Mouse (Mus musculus) gastrocnemius, postnatal 14 days (tissue): ENCODE results near the gene Efs. TPM values are rescaled to one million over a fixed set of nuclear protein-coding genes. Genes with fewer than 3 reads are reported as not detected.

ENCODE experiments used
- DNase-seq: peaks from one replicate; pipeline ENCODE4 v3.0.0; 2021; ENCODE audit warnings: mixed read lengths
- intact Hi-C: fragments of 180-260 bp; cut with DNase I; formaldehyde crosslinking; loops from one replicate; pipeline ENCODE4 v1.15.1; 2025; ENCODE audit warnings: low total_unique reads
- microRNA-seq, 2 experiments: library from miRNA; unstranded; fragments of <30 nt; microRNA quantifications; one replicate each; pipeline ENCODE4 v1.2.0; 2021
- total RNA-seq, 2 experiments: library from RNA; stranded (reverse); gene quantifications; 2 replicates each; pipeline ENCODE4 v1.2.3; 2021

Gene Efs
- total RNA-seq, 2 experiments from 2014 or later: 5.1 to 7.4 TPM

GRCm38 (mm10) chr14:54884022-54884712 is 41.8 kb downstream of the Efs start:
- intact Hi-C loops: no loop called here
- DNase-seq: no peak

- intact Hi-C loops: no loop called here
- peak; percentile 91 for DNase-seq
Measured at GRCm38 (mm10) chr14:54883154-54884021, 42.5 kb downstream of the Efs start, which contains the start of the genes Bcl2l2 and Gm20521. Gene Bcl2l2, plus strand, starts transcription at chr14:54883377. Gene Gm20521, plus strand, starts transcription at chr14:54883441.

- intact Hi-C loops: no loop called here
- peak; percentile 71 for DNase-seq
Measured at GRCm38 (mm10) chr14:54877048-54877715, 48.7 kb downstream of the Efs start, which contains the start of gene Ppp1r3e. Gene Ppp1r3e, minus strand, starts transcription at chr14:54877550.

- intact Hi-C loops: no loop called here
- DNase-seq: peak; percentile 90
Measured at GRCm38 (mm10) chr14:54876539-54877047, 49.3 kb downstream of the Efs start.

- intact Hi-C loops: no loop called here
Measured at GRCm38 (mm10) chr14:54875844-54876538, 49.9 kb downstream of the Efs start.

GRCm38 (mm10) chr14:54874165-54874564 is 51.8 kb downstream of the Efs start:
- no peak for DNase-seq

More at GRCm38 (mm10) chr14:54875844-54876538, 49.9 kb downstream of the Efs start:
- no peak for DNase-seq

GRCm38 (mm10) chr14:54870861-54871260 is 55.1 kb downstream of the Efs start, which contains the start of gene Homez:
Gene Homez, minus strand, starts transcription at chr14:54870961.
- intact Hi-C loops: no loop called here
- no peak for DNase-seq

More at GRCm38 (mm10) chr14:54874165-54874564, 51.8 kb downstream of the Efs start:
- intact Hi-C loops: no loop called here

GRCm38 (mm10) chr14:54868026-54868425 is 57.9 kb downstream of the Efs start:
- DNase-seq: no peak
- intact Hi-C loops: no loop called here

- DNase-seq: no peak
- intact Hi-C loops: no loop called here
Measured at GRCm38 (mm10) chr14:54866936-54867335, 59.0 kb downstream of the Efs start.

Small RNAs within 50 kb of the gene (microRNA-seq; reads per million reads assigned to microRNA genes)
- 3.5 to 4.8 reads per million in 2 experiments for gene Mir208a
- gene Mir208b: 116 to 204 reads per million in 2 experiments

Other genes starting within 250 kb of the Efs start
- gene 1700123O20Rik, start 239.9 kb downstream of the Efs start, total RNA-seq: 10 to 100 TPM; 10.1 to 11.8 TPM
- 10 to 100 TPM; 68.1 to 73.8 TPM for gene Acin1, start 239.2 kb downstream of the Efs start, total RNA-seq
- gene Gm29776, start 227.3 kb downstream of the Efs start, total RNA-seq: not detected
- gene Cebpe, start 214.0 kb downstream of the Efs start, total RNA-seq: not detected
- gene Slc7a8, start 144.2 kb downstream of the Efs start, total RNA-seq: 10 to 100 TPM in 1 of 2 experiments, 1 to 10 TPM in 1; 7.5 to 18.5 TPM
- gene Rnf212b, start 112.0 kb downstream of the Efs start, total RNA-seq: under 1 TPM in 1 of 2 experiments, not detected in 1; 0.29 TPM
- gene Homez, start 55.2 kb downstream of the Efs start, total RNA-seq: 1 to 10 TPM; 6.1 to 8.1 TPM
- 1 to 10 TPM; 2.8 to 6.8 TPM for gene Ppp1r3e, start 48.6 kb downstream of the Efs start, total RNA-seq
- gene Bcl2l2, start 42.7 kb downstream of the Efs start, total RNA-seq: 10 to 100 TPM; 19.9 to 21.0 TPM
- gene Gm20521, start 42.7 kb downstream of the Efs start, total RNA-seq: 1 to 10 TPM; 3.1 to 3.6 TPM
- 10 to 100 TPM; 56.6 to 57.4 TPM for gene Pabpn1, start 33.6 kb downstream of the Efs start, total RNA-seq
- gene Slc22a17, start 13.0 kb downstream of the Efs start, total RNA-seq: 1 to 10 TPM; 5.4 to 6.3 TPM
- not detected for gene Il25, start 6.6 kb upstream of the Efs start, total RNA-seq
- 1 to 10 TPM in 1 of 2 experiments, under 1 TPM in 1; 0.71 to 3.1 TPM for gene Cmtm5, start 10.1 kb upstream of the Efs start, total RNA-seq
- 100 to 1,000 TPM; 121 to 213 TPM for gene Myh6, start 40.8 kb upstream of the Efs start, total RNA-seq
- not detected for gene Gm17428, start 50.8 kb upstream of the Efs start, total RNA-seq
- 1,000 to 10,000 TPM in 1 of 2 experiments, 100 to 1,000 TPM in 1; 602 to 1,083 TPM for gene Myh7, start 68.5 kb upstream of the Efs start, total RNA-seq
- gene Ngdn, start 89.3 kb upstream of the Efs start, total RNA-seq: 10 to 100 TPM; 17.8 to 19.0 TPM
- gene Zfhx2, start 166.2 kb upstream of the Efs start, total RNA-seq: 1 to 10 TPM; 2.6 to 3.1 TPM
- 10 to 100 TPM; 11.1 to 12.3 TPM for gene Thtpa, start 168.7 kb upstream of the Efs start, total RNA-seq
- 1 to 10 TPM; 4.1 to 7.0 TPM for gene Ap1g2, start 180.5 kb upstream of the Efs start, total RNA-seq
- under 1 TPM; 0.42 to 0.62 TPM for gene Jph4, start 190.8 kb upstream of the Efs start, total RNA-seq